Mouse (Mus musculus) spleen, postnatal 36 days (tissue): ENCODE results near the gene Pip4p1.

Source experiments
- DNase-seq, 2 experiments: peaks; one replicate each; pipeline ENCODE4 v3.0.0; 2022; ENCODE audit warnings: low spot score in 2 of 2, mixed read lengths in 1 of 2

The Pip4p1 gene

GRCm38 (mm10) chr14:50892541-50893459 is 37.9 kb downstream of the Pip4p1 start:
- no peak for DNase-seq

- no peak for DNase-seq
Observed at GRCm38 (mm10) chr14:50892091-50892490, 38.6 kb downstream of the Pip4p1 start.

- DNase-seq: no peak
Observed at GRCm38 (mm10) chr14:50891621-50892020, 39.0 kb downstream of the Pip4p1 start.

GRCm38 (mm10) chr14:50876236-50876950 is 54.3 kb downstream of the Pip4p1 start:
- DNase-seq: no peak
